Mouse (Mus musculus) cerebellum, postnatal 10 days (tissue): ENCODE measurements around the gene Tlr8.
"Not testable (repeated sequence)": the region's sequence is repeated elsewhere in the genome, so short reads cannot be mapped to it uniquely, and the experiment has no call there.

Source experiments
- DNase-seq, 2 experiments: peaks; one replicate each; pipeline ENCODE4 v3.0.0; 2021; ENCODE audit warnings: mixed read lengths in 2 of 2

Tlr8 gene

GRCm38 (mm10) chrX:167264086-167264485, at the start of gene Tlr8:
Tlr8 (minus strand) TSS chrX:167264329.
- no peak for DNase-seq

- DNase-seq: not testable (repeated sequence)
Measured at GRCm38 (mm10) chrX:167302061-167302460, 37.9 kb upstream of the Tlr8 start.

- peak; percentile 78 to 79 for DNase-seq
Measured at GRCm38 (mm10) chrX:167276953-167277352, 12.8 kb upstream of the Tlr8 start.

- no peak for DNase-seq
Measured at GRCm38 (mm10) chrX:167276551-167276950, 12.4 kb upstream of the Tlr8 start.

GRCm38 (mm10) chrX:167263530-167263929, 599 bp downstream of the Tlr8 start:
- no peak for DNase-seq

GRCm38 (mm10) chrX:167241736-167242135, 22.4 kb downstream of the Tlr8 start:
- no peak for DNase-seq

- DNase-seq: no peak
Measured at GRCm38 (mm10) chrX:167239293-167239921, 24.7 kb downstream of the Tlr8 start.

- DNase-seq: peak; percentile 88
Measured at GRCm38 (mm10) chrX:167233104-167233687, 30.9 kb downstream of the Tlr8 start.

GRCm38 (mm10) chrX:167231150-167231549, 33.0 kb downstream of the Tlr8 start:
- DNase-seq: peak in 1 of 2 experiments; percentile 2

GRCm38 (mm10) chrX:167229819-167230218, 34.3 kb downstream of the Tlr8 start:
- no peak for DNase-seq

- peak; percentile 77 to 81 for DNase-seq
Measured at GRCm38 (mm10) chrX:167229206-167229605, 34.9 kb downstream of the Tlr8 start.

GRCm38 (mm10) chrX:167227756-167228155, 36.4 kb downstream of the Tlr8 start:
- no peak for DNase-seq

- DNase-seq: no peak
Measured at GRCm38 (mm10) chrX:167227138-167227537, 37.0 kb downstream of the Tlr8 start.

- DNase-seq: no peak
Measured at GRCm38 (mm10) chrX:167226570-167226969, 37.6 kb downstream of the Tlr8 start.

- DNase-seq: peak in 1 of 2 experiments; percentile 39
Measured at GRCm38 (mm10) chrX:167212707-167213106, 51.4 kb downstream of the Tlr8 start.

- no peak for DNase-seq
Measured at GRCm38 (mm10) chrX:167211871-167212555, 52.1 kb downstream of the Tlr8 start.

GRCm38 (mm10) chrX:167210319-167210728, 53.8 kb downstream of the Tlr8 start:
- no peak for DNase-seq

- DNase-seq: no peak
Measured at GRCm38 (mm10) chrX:167209828-167210227, 54.3 kb downstream of the Tlr8 start.

- DNase-seq: peak; percentile 90 to 92
Measured at GRCm38 (mm10) chrX:167208978-167209754, 55.0 kb downstream of the Tlr8 start, which contains the start of gene Tmsb4x. Tmsb4x (minus strand) TSS chrX:167209315.

- peak; percentile 74 to 76 for DNase-seq
Measured at GRCm38 (mm10) chrX:167208506-167208820, 55.7 kb downstream of the Tlr8 start.

- peak; percentile 62 to 68 for DNase-seq
Measured at GRCm38 (mm10) chrX:167207741-167208505, 56.2 kb downstream of the Tlr8 start.

GRCm38 (mm10) chrX:167205813-167206520, 58.2 kb downstream of the Tlr8 start:
- DNase-seq: peak in 1 of 2 experiments; percentile 16
